Mouse (Mus musculus) urinary bladder, adult 2 months (tissue): ENCODE data around the gene Setd6. TPM values are rescaled to one million over a fixed set of nuclear protein-coding genes. Genes with fewer than 3 reads are reported as not detected.

Experiments
- DNase-seq: peaks from one replicate; pipeline ENCODE4 v3.0.0; 2022; ENCODE audit warnings: low spot score
- polyA plus RNA-seq: library from polyadenylated mRNA; depleted of rRNA; stranded (reverse); fragments of >200 nt; gene quantifications from 2 replicates; pipeline ENCODE4 v1.2.3, GENCODE M21; 2012; rRNA removed

Setd6 gene
- polyA plus RNA-seq, 1 experiment: 30.1 TPM

GRCm38 (mm10) chr8:95711029-95711428 lies 4.7 kb upstream of the Setd6 start:
- DNase-seq: no peak

GRCm38 (mm10) chr8:95712395-95712794 lies 3.3 kb upstream of the Setd6 start:
- DNase-seq: no peak

- no peak for DNase-seq
These were observed 2.3 kb upstream of the Setd6 start for GRCm38 (mm10) chr8:95713100-95714010.

- no peak for DNase-seq
These were observed 1.3 kb upstream of the Setd6 start for GRCm38 (mm10) chr8:95714367-95714766.

- DNase-seq: no peak
These were observed 756 bp upstream of the Setd6 start for GRCm38 (mm10) chr8:95714837-95715413.

- DNase-seq: no peak
These were observed 1.1 kb downstream of the Setd6 start for GRCm38 (mm10) chr8:95716546-95717335.

GRCm38 (mm10) chr8:95727625-95728024 lies 11.9 kb downstream of the Setd6 start:
- no peak for DNase-seq

- DNase-seq: no peak
These were observed 22.9 kb downstream of the Setd6 start for GRCm38 (mm10) chr8:95738596-95738995.

- no peak for DNase-seq
These were observed 26.1 kb downstream of the Setd6 start for GRCm38 (mm10) chr8:95741732-95742131.

GRCm38 (mm10) chr8:95748028-95748427 lies 32.3 kb downstream of the Setd6 start:
- no peak for DNase-seq

- DNase-seq: no peak
These were observed 36.2 kb downstream of the Setd6 start for GRCm38 (mm10) chr8:95751924-95752323.

- no peak for DNase-seq
These were observed 44.6 kb downstream of the Setd6 start for GRCm38 (mm10) chr8:95760323-95760722.

- no peak for DNase-seq
These were observed 48.5 kb downstream of the Setd6 start for GRCm38 (mm10) chr8:95764133-95764532.

Other genes with a start within 250 kb of the Setd6 start
- 38.6 and 44.3 TPM in 2 replicates for gene Csnk2a2, start 225.8 kb upstream of the Setd6 start, polyA plus RNA-seq
- gene Ccdc113, start 181.8 kb upstream of the Setd6 start, polyA plus RNA-seq: 0.96 and 1.2 TPM in 2 replicates
- gene Prss54, start 139.5 kb upstream of the Setd6 start, polyA plus RNA-seq: not detected in 2 replicates
- 3.8 and 4.8 TPM in 2 replicates for gene Gins3, start 82.4 kb upstream of the Setd6 start, polyA plus RNA-seq
- gene Ndrg4, start 38.9 kb upstream of the Setd6 start, polyA plus RNA-seq: 55.5 and 62.5 TPM in 2 replicates
- 52.5 and 62.5 TPM in 2 replicates for gene Cnot1, start 91.6 kb downstream of the Setd6 start, polyA plus RNA-seq
- 122 and 134 TPM in 2 replicates for gene Sap18b, start 109.5 kb downstream of the Setd6 start, polyA plus RNA-seq
- 19.9 and 22.2 TPM in 2 replicates for gene Slc38a7, start 137.7 kb downstream of the Setd6 start, polyA plus RNA-seq
- gene Got2, start 172.7 kb downstream of the Setd6 start, polyA plus RNA-seq: 99.3 and 124 TPM in 2 replicates